Mouse (Mus musculus): ENCODE measurements around the gene Traip. TPM values are rescaled to one million over a fixed set of nuclear protein-coding genes. Genes with fewer than 3 reads are reported as not detected.
A peak's percentile ranks its signal among the peaks of the same experiment; 100 is the strongest.

Gene Traip
- polyA plus RNA-seq (2015; fragmentation: Nextera tagmentation; extraction: Ambion mirVana), result 17.3 and 18.9 TPM in 2 replicates

DNA sequence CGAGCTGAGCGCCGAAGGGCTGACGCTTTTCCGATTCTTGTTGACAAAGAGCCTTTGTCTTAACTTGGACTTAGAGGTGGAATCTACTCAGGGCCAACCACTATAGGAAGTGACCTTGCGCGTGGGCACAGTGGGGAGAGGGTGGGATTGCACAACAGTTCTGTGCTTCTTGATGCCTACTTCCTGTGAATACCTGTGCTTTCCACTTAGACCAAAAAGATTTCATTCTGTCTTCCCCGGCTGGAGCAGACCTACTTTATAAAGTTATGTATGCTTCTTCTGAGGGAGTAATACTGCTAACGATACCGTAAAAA is at the start of gene Traip:
Traip (plus strand) TSS at position 215 of the 314 bp plus-strand sequence.
- H3K27ac ChIP-seq, result peak within 1 kb of the TSS; percentile 73
- 78% methylated on average over 10 of the region's 10 CpGs for WGBS (ENCODE audit: insufficient replicate concordance)
- peak within 1 kb of the TSS; percentile 84 for H3K4me2 ChIP-seq
- ATAC-seq (ENCODE audit: low read depth) (no peak), DNase-seq (no peak)
- H3K36me3 ChIP-seq, result 0 out of 2 replicates have a peak, but pooled peaks cover 6% of the 10 kb centered on the region
- peaks cover 4% of the 10 kb centered on the region; the same call in 1 of the 2 replicates for H3K27me3 ChIP-seq
- peaks cover 26% of the 10 kb centered on the region for H3K4me1 ChIP-seq (replicated peaks)
- H3K9me3 ChIP-seq (replicated peaks), result no peaks in the 10 kb centered on the region
- H3K9ac ChIP-seq, result peak within 1 kb of the TSS; percentile 81
- H3K4me3 ChIP-seq (replicated peaks), result peak within 1 kb of the TSS; percentile 86

DNA sequence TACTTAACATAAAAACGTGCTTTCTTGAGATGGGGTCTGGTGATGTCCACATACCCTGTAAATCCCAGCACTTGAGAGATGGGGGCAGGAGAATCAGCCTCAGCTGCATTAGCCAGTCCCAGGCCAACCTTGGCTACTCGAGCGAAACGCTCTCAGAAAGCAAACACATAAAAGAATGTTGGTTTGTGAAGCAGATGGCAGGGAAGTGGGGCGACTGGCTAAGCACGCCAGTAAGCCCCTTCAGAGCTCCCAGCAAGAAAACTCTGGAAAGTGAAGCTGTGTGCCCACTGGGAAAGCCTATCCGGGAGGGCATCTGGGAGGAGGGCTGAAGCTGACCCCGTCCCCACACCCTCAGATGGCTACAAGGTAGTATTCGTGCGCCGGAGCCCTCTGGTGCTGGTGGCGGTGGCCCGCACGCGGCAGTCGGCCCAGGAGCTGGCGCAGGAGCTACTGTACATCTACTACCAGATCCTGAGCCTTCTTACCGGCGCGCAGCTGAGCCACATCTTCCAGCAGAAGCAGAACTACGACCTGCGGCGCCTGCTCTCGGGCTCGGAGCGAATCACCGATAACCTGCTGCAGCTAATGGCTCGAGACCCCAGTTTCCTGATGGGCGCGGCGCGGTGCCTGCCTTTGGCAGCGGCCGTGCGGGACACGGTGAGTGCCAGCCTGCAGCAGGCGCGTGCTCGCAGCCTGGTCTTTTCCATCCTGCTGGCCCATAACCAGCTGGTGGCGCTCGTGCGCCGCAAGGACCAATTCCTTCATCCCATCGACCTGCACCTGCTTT is 48.9 kb upstream of the Traip start:
- Histone ChIP-seq H3K27ac (no peak overlapping the region), H3K4me3 (replicated peaks) (peak overlapping the region; percentile 27), H3K27me3 (peaks cover 15% of the 10 kb centered on the region), H3K9ac (peak overlapping the region; percentile 24), H3K36me3 (no peaks in the 10 kb centered on the region), H3K4me2 (peak overlapping the region; percentile 61), H3K4me1 (replicated peaks) (peaks cover 21% of the 10 kb centered on the region), H3K9me3 (replicated peaks) (no peaks in the 10 kb centered on the region)
- no peak for ATAC-seq (ENCODE audit: low read depth)
- DNase-seq, result peak; percentile 37
- WGBS (ENCODE audit: insufficient replicate concordance), result 19% methylated on average over 44 of the region's 44 CpGs

DNA sequence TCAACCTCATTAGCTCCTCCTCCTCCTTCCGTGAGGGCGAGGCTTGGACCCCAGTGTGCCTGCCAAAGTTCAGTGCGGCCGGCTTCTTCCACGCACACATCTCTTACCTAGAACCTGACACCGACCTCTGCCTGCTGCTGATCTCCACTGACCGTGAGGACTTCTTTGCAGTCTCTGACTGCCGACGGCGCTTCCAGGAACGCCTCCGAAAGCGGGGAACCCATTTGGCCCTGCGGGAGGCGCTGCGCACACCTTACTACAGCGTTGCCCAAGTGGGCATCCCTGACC is 48.4 kb upstream of the Traip start:
- H3K4me2 ChIP-seq, result peak overlapping the region; percentile 61
- H3K27me3 ChIP-seq, result peaks cover 15% of the 10 kb centered on the region
- ATAC-seq (ENCODE audit: low read depth) (no peak), DNase-seq (no peak)
- no peak overlapping the region for H3K9ac ChIP-seq
- no peak overlapping the region for H3K27ac ChIP-seq
- H3K4me1 ChIP-seq (replicated peaks), result peaks cover 26% of the 10 kb centered on the region
- WGBS (ENCODE audit: insufficient replicate concordance), result 43% methylated on average over 17 of the region's 17 CpGs
- no peaks in the 10 kb centered on the region for H3K9me3 ChIP-seq (replicated peaks)
- no peaks in the 10 kb centered on the region for H3K36me3 ChIP-seq
- peak overlapping the region; percentile 27 for H3K4me3 ChIP-seq (replicated peaks)

DNA sequence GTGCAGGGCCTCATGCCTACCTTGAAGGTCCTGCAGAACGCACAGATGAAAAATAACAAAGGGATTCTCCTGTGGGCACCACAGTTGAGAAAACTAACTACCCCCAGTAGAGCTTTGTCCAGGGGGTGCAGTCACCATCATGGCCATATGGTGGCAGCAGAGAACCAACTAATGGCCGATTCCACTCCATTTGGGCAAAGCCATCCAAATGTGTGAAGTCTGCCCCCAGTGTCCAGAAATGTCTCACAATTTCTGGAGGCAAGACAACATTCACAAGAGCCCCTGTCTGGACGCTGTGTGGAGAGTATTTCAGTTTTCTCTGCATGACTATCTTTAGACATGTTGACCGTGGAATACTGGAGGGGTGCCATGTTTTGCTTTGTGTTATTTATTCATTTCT is 45.2 kb upstream of the Traip start:
- peaks cover 55% of the 10 kb centered on the region for H3K4me1 ChIP-seq (replicated peaks)
- H3K9ac ChIP-seq, result no peak overlapping the region
- peak; percentile 79 for DNase-seq
- no peak overlapping the region for H3K4me3 ChIP-seq (replicated peaks)
- peaks cover 26% of the 10 kb centered on the region for H3K27me3 ChIP-seq
- no peak overlapping the region for H3K4me2 ChIP-seq
- H3K9me3 ChIP-seq (replicated peaks), result no peaks in the 10 kb centered on the region
- 2% methylated on average over 4 of the region's 4 CpGs for WGBS (ENCODE audit: insufficient replicate concordance)
- no peak for ATAC-seq (ENCODE audit: low read depth)
- no peak overlapping the region for H3K27ac ChIP-seq
- H3K36me3 ChIP-seq, result no peaks in the 10 kb centered on the region

DNA sequence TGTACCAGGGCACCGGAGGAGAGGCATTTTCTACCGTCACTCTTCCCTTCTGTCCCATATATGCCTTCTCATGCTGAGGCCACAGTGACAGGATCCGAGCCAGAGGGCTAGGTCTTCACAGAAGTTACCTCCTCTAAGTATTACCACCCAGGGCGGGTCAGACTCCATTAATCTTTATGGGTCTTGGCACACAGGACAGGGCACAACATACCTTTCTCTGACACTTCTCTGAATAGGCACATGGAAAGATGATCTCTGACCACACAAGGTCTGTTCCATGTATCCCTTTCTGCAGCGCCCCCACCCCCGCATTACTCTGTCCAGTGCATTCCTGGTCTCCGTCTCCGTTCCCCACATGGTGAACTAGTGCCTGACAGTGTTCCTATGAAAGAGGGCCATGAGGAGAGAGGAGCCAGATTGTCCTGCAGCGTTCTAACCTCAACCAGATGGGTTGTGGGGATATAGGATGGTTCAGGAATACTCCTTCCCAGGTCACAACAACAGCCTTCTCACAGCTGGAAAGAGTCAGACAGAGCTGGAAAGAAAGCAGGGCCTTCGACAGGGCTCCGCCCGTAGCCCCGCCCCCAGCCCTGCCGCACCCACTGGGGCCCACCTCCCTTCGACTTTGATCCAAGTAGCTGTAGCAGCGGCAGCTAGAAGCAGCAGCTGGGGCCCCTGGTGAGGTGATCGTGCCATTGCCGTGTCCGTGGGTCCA is 43.5 kb upstream of the Traip start, which contains the start of gene Mst1r:
Mst1r (plus strand) TSS at position 622 of the 715 bp plus-strand sequence.
- H3K27ac ChIP-seq, result no peak within 1 kb of the TSS
- H3K27me3 ChIP-seq, result peaks cover 19% of the 10 kb centered on the region
- no peaks in the 10 kb centered on the region for H3K9me3 ChIP-seq (replicated peaks)
- H3K9ac ChIP-seq, result peak within 1 kb of the TSS; percentile 61
- ATAC-seq (ENCODE audit: low read depth) (peak; percentile 76), DNase-seq (peak; percentile 76)
- H3K36me3 ChIP-seq, result no peaks in the 10 kb centered on the region
- H3K4me2 ChIP-seq, result peak within 1 kb of the TSS; percentile 71
- 27% methylated on average over 19 of the region's 19 CpGs for WGBS (ENCODE audit: insufficient replicate concordance)
- peak within 1 kb of the TSS; percentile 50 for H3K4me3 ChIP-seq (replicated peaks)
- H3K4me1 ChIP-seq (replicated peaks), result peaks cover 48% of the 10 kb centered on the region

DNA sequence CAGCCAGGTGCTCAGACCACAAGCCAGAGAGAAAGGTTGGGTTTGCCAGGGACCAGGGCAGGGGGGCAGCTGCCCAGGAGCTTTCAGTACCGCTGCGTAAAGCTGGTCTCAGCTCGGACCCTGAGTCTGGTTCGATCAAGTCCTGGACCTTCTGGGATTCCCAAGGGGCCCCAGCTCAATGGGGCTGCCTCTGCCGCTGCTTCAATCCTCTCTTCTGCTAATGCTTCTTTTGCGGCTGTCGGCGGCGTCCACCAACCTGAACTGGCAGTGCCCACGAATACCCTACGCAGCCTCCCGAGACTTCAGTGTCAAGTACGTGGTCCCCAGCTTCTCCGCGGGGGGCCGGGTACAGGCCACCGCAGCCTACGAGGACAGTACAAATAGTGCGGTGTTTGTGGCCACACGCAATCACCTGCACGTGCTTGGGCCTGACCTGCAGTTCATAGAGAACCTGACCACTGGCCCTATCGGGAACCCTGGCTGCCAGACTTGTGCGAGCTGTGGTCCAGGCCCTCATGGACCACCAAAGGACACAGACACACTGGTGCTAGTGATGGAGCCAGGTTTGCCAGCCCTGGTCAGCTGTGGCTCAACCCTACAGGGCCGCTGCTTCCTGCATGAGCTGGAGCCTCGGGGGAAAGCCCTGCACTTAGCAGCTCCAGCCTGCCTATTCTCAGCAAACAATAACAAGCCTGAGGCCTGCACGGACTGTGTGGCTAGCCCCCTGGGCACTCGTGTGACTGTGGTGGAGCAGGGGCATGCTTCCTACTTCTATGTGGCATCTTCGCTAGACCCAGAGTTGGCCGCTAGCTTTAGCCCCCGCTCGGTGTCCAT is 42.8 kb upstream of the Traip start:
- no peak for DNase-seq
- Histone ChIP-seq H3K9ac (peak overlapping the region; percentile 61), H3K4me2 (peak overlapping the region; percentile 71), H3K4me1 (replicated peaks) (peaks cover 45% of the 10 kb centered on the region), H3K27ac (no peak overlapping the region), H3K36me3 (no peaks in the 10 kb centered on the region), H3K4me3 (replicated peaks) (peak overlapping the region; percentile 50), H3K27me3 (peaks cover 12% of the 10 kb centered on the region), H3K9me3 (replicated peaks) (no peaks in the 10 kb centered on the region)
- ATAC-seq (ENCODE audit: low read depth), result no peak
- 61% methylated on average over 31 of the region's 31 CpGs for WGBS (ENCODE audit: insufficient replicate concordance)

DNA sequence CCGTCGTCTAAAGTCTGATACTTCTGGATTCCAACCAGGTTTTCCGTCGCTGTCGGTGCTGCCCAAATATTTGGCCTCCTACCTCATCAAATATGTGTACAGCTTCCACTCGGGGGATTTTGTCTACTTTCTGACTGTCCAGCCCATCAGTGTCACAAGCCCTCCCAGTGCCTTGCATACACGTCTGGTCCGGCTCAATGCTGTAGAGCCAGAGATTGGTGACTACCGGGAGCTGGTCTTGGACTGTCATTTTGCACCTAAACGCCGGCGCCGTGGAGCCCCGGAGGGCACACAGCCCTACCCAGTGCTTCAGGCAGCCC is 42.2 kb upstream of the Traip start:
- no peak overlapping the region for H3K9ac ChIP-seq
- ATAC-seq (ENCODE audit: low read depth), result no peak
- no peak overlapping the region for H3K27ac ChIP-seq
- no peaks in the 10 kb centered on the region for H3K36me3 ChIP-seq
- peaks cover 45% of the 10 kb centered on the region for H3K4me1 ChIP-seq (replicated peaks)
- no peak for DNase-seq
- peak overlapping the region; percentile 71 for H3K4me2 ChIP-seq
- H3K9me3 ChIP-seq (replicated peaks), result no peaks in the 10 kb centered on the region
- H3K27me3 ChIP-seq, result peaks cover 15% of the 10 kb centered on the region
- WGBS (ENCODE audit: insufficient replicate concordance), result 75% methylated on average over 14 of the region's 14 CpGs
- H3K4me3 ChIP-seq (replicated peaks), result 0 out of 2 replicates have a peak overlapping the region, but pooled peaks have one; percentile 6

DNA sequence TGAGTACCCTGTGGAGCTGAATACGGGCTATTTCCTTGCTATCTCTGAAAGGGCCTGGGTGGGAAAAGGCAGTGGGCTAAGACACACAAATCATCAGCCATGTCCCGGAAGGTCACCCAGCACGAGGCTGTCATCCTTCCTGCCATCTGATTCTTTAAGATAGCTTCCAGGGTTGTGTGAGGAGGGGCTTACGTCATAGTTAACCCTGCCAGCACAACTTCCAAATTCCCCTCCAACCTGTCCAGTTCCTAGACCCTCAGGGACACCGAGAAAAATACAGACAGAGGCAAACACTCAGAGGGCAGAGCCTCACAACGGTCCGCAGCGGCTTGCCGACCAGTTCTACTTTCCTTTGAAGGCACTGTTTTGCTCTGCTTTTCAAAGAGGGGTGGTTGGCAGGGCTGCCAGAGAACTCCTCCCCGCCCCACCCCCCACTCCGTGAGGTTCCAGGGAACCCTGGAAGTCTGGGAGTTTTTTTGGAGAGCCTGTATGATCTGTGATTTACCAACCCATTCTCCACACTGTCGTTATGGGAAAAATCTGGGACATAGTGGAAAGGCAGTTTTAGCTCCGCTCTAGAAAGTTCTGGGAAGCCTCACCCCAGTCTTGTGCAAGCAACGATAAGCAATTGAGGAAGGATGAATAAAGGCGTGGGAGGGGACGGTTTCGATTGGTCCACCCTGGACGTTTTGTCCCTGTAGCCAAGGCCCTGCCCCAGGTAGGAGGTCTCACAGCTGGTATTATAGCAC is 41.4 kb upstream of the Traip start:
- 23% methylated on average over 18 of the region's 18 CpGs for WGBS (ENCODE audit: insufficient replicate concordance)
- no peaks in the 10 kb centered on the region for H3K36me3 ChIP-seq
- peak overlapping the region; percentile 27; the same call in 1 of the 2 replicates for H3K9ac ChIP-seq
- H3K27ac ChIP-seq, result no peak overlapping the region
- peaks cover 18% of the 10 kb centered on the region for H3K27me3 ChIP-seq
- no peak for DNase-seq
- peak overlapping the region; percentile 71 for H3K4me2 ChIP-seq
- H3K4me1 ChIP-seq (replicated peaks), result peaks cover 45% of the 10 kb centered on the region
- no peak for ATAC-seq (ENCODE audit: low read depth)
- H3K4me3 ChIP-seq (replicated peaks), result peak overlapping the region; percentile 6; the same call in 1 of the 2 replicates
- H3K9me3 ChIP-seq (replicated peaks), result no peaks in the 10 kb centered on the region

DNA sequence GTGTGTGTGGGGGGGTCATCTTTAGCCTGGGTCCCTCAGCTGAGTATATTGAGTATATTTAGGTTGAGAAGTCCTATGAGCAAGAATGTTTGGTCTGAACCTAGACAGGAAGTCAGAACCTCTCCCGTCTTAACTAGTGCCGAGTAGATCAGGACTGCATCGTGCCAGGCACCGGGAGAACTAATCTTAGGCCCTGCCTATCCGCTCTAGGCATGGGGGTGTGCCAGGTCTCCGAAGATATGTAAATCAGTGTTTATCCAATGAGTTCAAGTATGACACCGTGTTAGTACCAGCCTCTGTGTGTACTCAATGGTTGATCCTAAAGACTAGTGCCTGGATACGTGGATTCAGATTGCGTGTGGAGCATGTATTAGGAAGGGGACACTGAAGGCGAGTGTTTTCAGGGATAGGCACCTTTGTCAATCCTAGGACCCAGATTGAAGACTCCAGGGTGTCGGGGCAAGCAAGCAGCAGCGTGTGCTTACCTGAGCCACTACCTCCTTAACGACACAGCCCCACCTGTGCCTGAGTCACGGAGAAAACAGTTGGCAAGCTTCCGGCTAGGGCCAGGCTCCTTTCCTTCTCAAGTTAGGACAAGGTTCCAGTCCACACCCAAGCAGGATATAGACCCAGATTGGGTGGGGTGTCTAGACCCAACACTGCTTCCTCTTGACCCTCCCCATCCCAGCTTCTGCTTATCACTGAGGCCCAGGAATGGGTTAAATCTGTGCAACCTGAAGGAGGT is 39.7 kb upstream of the Traip start:
- peaks cover 40% of the 10 kb centered on the region for H3K4me1 ChIP-seq (replicated peaks)
- no peaks in the 10 kb centered on the region for H3K36me3 ChIP-seq
- H3K4me2 ChIP-seq, result no peak overlapping the region
- WGBS (ENCODE audit: insufficient replicate concordance), result 73% methylated on average over 15 of the region's 15 CpGs
- no peak overlapping the region for H3K9ac ChIP-seq
- peaks cover 23% of the 10 kb centered on the region for H3K27me3 ChIP-seq
- H3K4me3 ChIP-seq (replicated peaks), result no peak overlapping the region
- ATAC-seq (ENCODE audit: low read depth), result no peak
- no peak for DNase-seq
- H3K9me3 ChIP-seq (replicated peaks), result no peaks in the 10 kb centered on the region
- H3K27ac ChIP-seq, result no peak overlapping the region

DNA sequence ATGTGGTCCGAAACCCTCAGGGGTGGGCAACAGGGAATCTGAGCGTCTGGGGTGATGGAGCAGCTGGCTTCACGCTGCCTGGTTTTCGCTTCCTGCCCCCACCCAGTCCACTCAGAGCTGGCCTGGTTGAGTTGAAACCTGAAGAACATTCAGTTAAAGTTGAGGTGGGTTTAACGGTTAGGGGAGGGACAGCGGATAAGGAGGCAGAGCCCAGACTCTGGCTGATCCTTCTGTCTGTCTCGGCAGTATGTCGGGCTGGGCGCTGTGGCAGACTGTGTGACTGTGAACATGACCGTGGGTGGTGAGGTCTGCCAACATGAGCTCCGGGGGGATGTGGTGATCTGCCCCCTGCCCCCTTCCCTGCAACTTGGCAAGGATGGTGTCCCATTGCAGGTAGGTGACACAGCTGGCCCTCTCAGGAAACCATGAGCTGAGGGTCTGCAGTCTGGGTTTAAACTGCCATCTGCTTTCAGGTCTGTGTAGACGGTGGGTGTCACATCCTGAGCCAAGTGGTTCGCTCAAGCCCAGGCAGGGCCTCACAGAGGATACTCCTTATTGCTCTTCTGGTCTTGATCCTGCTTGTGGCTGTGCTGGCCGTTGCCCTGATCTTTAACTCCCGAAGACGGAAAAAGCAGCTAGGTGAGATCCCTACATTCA is 35.0 kb upstream of the Traip start:
- Histone ChIP-seq H3K4me3 (replicated peaks) (no peak overlapping the region), H3K4me1 (replicated peaks) (no peaks in the 10 kb centered on the region), H3K9ac (no peak overlapping the region), H3K4me2 (no peak overlapping the region), H3K27ac (no peak overlapping the region), H3K27me3 (peaks cover 19% of the 10 kb centered on the region), H3K36me3 (no peaks in the 10 kb centered on the region), H3K9me3 (replicated peaks) (no peaks in the 10 kb centered on the region)
- ATAC-seq (ENCODE audit: low read depth) (no peak), DNase-seq (no peak)
- 66% methylated on average over 16 of the region's 16 CpGs for WGBS (ENCODE audit: insufficient replicate concordance)
